Mouse (Mus musculus): ENCODE data around the gene Gm20388. TPM values are rescaled to one million over a fixed set of nuclear protein-coding genes. Genes with fewer than 3 reads are reported as not detected.

The Gm20388 gene
- polyA plus RNA-seq, 1 experiment from 2014 or later: 1.4 TPM

DNA sequence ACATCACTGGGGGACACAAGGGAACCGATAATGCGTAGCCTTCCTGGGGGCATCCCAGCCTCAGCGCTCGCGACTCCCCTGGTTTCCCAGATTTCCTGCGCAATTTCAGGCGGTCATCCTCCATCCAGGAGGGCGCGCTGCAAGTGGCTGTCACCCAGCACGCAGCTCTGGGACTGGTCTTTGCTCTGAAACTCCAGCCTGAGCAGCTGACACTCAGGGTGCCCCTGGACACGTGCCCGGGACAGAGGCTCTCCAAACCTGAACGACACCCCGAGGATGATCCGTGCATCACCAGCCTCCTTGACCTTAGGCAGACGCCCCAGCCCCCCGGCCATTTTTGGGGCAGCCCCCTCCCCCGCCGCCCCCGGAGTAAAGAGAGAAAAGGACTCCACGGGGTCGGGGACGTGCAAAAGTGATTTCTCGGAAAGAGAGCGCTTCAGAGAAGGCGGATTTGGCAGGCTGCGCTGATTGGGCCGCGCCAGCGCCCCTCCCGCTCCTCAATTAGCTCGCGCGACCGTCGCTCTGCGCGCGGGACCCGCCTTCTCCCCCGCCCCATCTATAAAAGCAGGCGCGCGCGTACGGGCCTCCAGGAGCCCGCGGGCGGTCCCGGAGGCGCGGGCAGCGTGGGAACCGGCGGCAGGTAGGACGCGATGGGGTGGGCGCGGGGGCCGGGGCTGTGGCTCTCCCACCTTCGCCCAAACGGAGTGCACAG is 825.3 kb downstream of the Gm20388 start, which contains the start of gene Irf8:
Gene Irf8, plus strand, starts transcription at position 589 of the 712 bp plus-strand sequence.
- Histone ChIP-seq H3K27ac (ENCODE audit: low read length) (no peak within 1 kb of the TSS), H3K4me3 (ENCODE audit: low read depth, low read length) (peak within 1 kb of the TSS; percentile 52), H3K36me3 (ENCODE audit: control insufficient read depth, insufficient read depth) (no peaks in the 10 kb centered on the region), H3K4me2 (ENCODE audit: low read depth, low read length) (peak within 1 kb of the TSS; percentile 67), H3K4me1 (ENCODE audit: control insufficient read depth, low read depth, low read length) (no peaks in the 10 kb centered on the region; the same call in 1 of the 2 replicates), H3K9ac (ENCODE audit: low read depth, low read length) (peak within 1 kb of the TSS; percentile 33), H3K27me3 (ENCODE audit: control insufficient read depth, insufficient read depth, low read depth, low read length) (peaks cover 25% of the 10 kb centered on the region), H3K9me3 (replicated peaks; ENCODE audit: control insufficient read depth, low read length) (no peaks in the 10 kb centered on the region)
- under 1% methylated on average over 61 of the region's 62 CpGs for WGBS (ENCODE audit: insufficient replicate concordance)
- peak; percentile 88 for ATAC-seq (ENCODE audit: low read depth)

- peak overlapping the region; percentile 52 for H3K4me3 ChIP-seq (ENCODE audit: low read depth, low read length)
- H3K9me3 ChIP-seq (replicated peaks; ENCODE audit: control insufficient read depth, low read length): no peaks in the 10 kb centered on the region
- peak overlapping the region; percentile 33 for H3K9ac ChIP-seq (ENCODE audit: low read depth, low read length)
- H3K4me1 ChIP-seq (ENCODE audit: control insufficient read depth, low read depth, low read length): no peaks in the 10 kb centered on the region; the same call in 1 of the 2 replicates
- no peak overlapping the region for H3K27ac ChIP-seq (ENCODE audit: low read length)
- H3K36me3 ChIP-seq (ENCODE audit: control insufficient read depth, insufficient read depth): no peaks in the 10 kb centered on the region
- WGBS (ENCODE audit: insufficient replicate concordance): 1% methylated on average over 11 of the region's 11 CpGs
- ATAC-seq (ENCODE audit: low read depth): peak; percentile 33; the same call in 1 of the 2 replicates
- peaks cover 25% of the 10 kb centered on the region for H3K27me3 ChIP-seq (ENCODE audit: control insufficient read depth, insufficient read depth, low read depth, low read length)
- peak overlapping the region; percentile 67 for H3K4me2 ChIP-seq (ENCODE audit: low read depth, low read length)
Observed at GRCm38 (mm10) chr8:120736486-120736885, 825.8 kb downstream of the Gm20388 start.

- Histone ChIP-seq H3K4me1 (ENCODE audit: control insufficient read depth, low read depth, low read length) (no peaks in the 10 kb centered on the region; the same call in 1 of the 2 replicates), H3K36me3 (ENCODE audit: control insufficient read depth, insufficient read depth) (no peaks in the 10 kb centered on the region), H3K4me3 (ENCODE audit: low read depth, low read length) (peak overlapping the region; percentile 52), H3K9ac (ENCODE audit: low read depth, low read length) (no peak overlapping the region), H3K27ac (ENCODE audit: low read length) (no peak overlapping the region), H3K9me3 (replicated peaks; ENCODE audit: control insufficient read depth, low read length) (no peaks in the 10 kb centered on the region), H3K4me2 (ENCODE audit: low read depth, low read length) (no peak overlapping the region; the same call in 1 of the 2 replicates), H3K27me3 (ENCODE audit: control insufficient read depth, insufficient read depth, low read depth, low read length) (peaks cover 25% of the 10 kb centered on the region)
- ATAC-seq (ENCODE audit: low read depth): no peak
- 46% methylated on average over 7 of the region's 7 CpGs for WGBS (ENCODE audit: insufficient replicate concordance)
Observed at GRCm38 (mm10) chr8:120737166-120737565, 826.5 kb downstream of the Gm20388 start.

DNA sequence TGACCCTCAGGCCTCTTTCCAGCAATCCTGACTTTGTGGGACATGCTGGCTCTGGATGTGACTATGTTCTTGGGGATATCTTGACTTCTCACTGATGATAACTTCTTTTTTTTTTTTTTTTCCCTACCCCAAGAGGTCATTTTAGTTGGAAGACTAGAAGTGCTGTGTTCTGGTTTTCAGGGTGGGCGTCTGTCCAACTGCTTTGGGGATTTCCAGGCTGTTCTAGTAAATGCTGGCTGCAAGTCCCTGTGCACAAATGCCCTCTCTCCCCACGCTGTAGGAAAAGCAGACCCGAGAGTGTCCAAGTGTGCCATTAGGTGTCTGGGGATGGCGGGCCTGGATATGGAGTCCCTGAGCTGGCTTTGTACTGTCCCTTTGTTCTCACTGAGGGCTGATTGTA is 828.1 kb downstream of the Gm20388 start:
- Histone ChIP-seq H3K36me3 (ENCODE audit: control insufficient read depth, insufficient read depth) (no peaks in the 10 kb centered on the region), H3K4me1 (ENCODE audit: control insufficient read depth, low read depth, low read length) (peaks cover 5% of the 10 kb centered on the region), H3K9ac (ENCODE audit: low read depth, low read length) (no peak overlapping the region), H3K4me2 (ENCODE audit: low read depth, low read length) (0 out of 2 replicates have a peak overlapping the region, but pooled peaks have one; percentile 24), H3K4me3 (ENCODE audit: low read depth, low read length) (peak overlapping the region; percentile 16; the same call in 1 of the 2 replicates), H3K9me3 (replicated peaks; ENCODE audit: control insufficient read depth, low read length) (no peaks in the 10 kb centered on the region), H3K27ac (ENCODE audit: low read length) (no peak overlapping the region), H3K27me3 (ENCODE audit: control insufficient read depth, insufficient read depth, low read depth, low read length) (peaks cover 25% of the 10 kb centered on the region)
- no peak for ATAC-seq (ENCODE audit: low read depth)
- WGBS (ENCODE audit: insufficient replicate concordance): 58% methylated on average over 4 of the region's 4 CpGs

- Histone ChIP-seq H3K4me3 (ENCODE audit: low read depth, low read length) (no peak overlapping the region), H3K4me1 (ENCODE audit: control insufficient read depth, low read depth, low read length) (peaks cover 12% of the 10 kb centered on the region), H3K36me3 (ENCODE audit: control insufficient read depth, insufficient read depth) (no peaks in the 10 kb centered on the region), H3K27ac (ENCODE audit: low read length) (no peak overlapping the region), H3K9me3 (replicated peaks; ENCODE audit: control insufficient read depth, low read length) (no peaks in the 10 kb centered on the region), H3K9ac (ENCODE audit: low read depth, low read length) (no peak overlapping the region), H3K4me2 (ENCODE audit: low read depth, low read length) (no peak overlapping the region), H3K27me3 (ENCODE audit: control insufficient read depth, insufficient read depth, low read depth, low read length) (peaks cover 25% of the 10 kb centered on the region)
- no peak for ATAC-seq (ENCODE audit: low read depth)
- WGBS (ENCODE audit: insufficient replicate concordance): 78% methylated on average over 15 of the region's 15 CpGs
Observed at GRCm38 (mm10) chr8:120739526-120739925, 828.9 kb downstream of the Gm20388 start.

- no peak overlapping the region for H3K27ac ChIP-seq (ENCODE audit: low read length)
- H3K4me1 ChIP-seq (ENCODE audit: control insufficient read depth, low read depth, low read length): peaks cover 12% of the 10 kb centered on the region
- no peak overlapping the region for H3K4me3 ChIP-seq (ENCODE audit: low read depth, low read length)
- no peak overlapping the region for H3K9ac ChIP-seq (ENCODE audit: low read depth, low read length)
- H3K36me3 ChIP-seq (ENCODE audit: control insufficient read depth, insufficient read depth): no peaks in the 10 kb centered on the region
- peaks cover 17% of the 10 kb centered on the region for H3K27me3 ChIP-seq (ENCODE audit: control insufficient read depth, insufficient read depth, low read depth, low read length)
- H3K9me3 ChIP-seq (replicated peaks; ENCODE audit: control insufficient read depth, low read length): no peaks in the 10 kb centered on the region
- 23% methylated on average over 2 of the region's 2 CpGs for WGBS (ENCODE audit: insufficient replicate concordance)
- ATAC-seq (ENCODE audit: low read depth): no peak
- no peak overlapping the region for H3K4me2 ChIP-seq (ENCODE audit: low read depth, low read length)
Observed at GRCm38 (mm10) chr8:120740579-120740978, 829.9 kb downstream of the Gm20388 start.

DNA sequence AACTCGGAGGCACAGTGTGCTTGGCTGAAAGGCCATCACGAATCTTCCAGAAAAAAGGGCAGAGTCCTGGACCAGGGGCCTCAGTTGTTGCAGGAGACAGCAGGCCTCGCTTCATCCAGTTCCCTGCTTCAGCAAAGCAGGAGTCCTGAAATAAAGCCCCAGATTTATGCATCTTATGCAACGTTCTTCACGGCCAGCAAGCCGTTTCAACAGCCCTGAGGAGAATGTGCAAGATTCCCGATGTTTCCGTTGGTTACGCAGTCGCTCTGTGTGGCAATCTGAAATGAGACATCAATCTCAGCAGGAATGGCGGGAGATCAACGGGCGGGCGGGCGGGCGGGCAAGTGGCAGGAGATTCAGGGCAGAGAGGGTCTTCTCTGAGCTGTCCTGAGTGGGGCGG is 830.4 kb downstream of the Gm20388 start:
- Histone ChIP-seq H3K9ac (ENCODE audit: low read depth, low read length) (no peak overlapping the region), H3K9me3 (replicated peaks; ENCODE audit: control insufficient read depth, low read length) (no peaks in the 10 kb centered on the region), H3K27ac (ENCODE audit: low read length) (no peak overlapping the region), H3K27me3 (ENCODE audit: control insufficient read depth, insufficient read depth, low read depth, low read length) (peaks cover 13% of the 10 kb centered on the region), H3K4me1 (ENCODE audit: control insufficient read depth, low read depth, low read length) (peaks cover 12% of the 10 kb centered on the region), H3K36me3 (ENCODE audit: control insufficient read depth, insufficient read depth) (no peaks in the 10 kb centered on the region), H3K4me3 (ENCODE audit: low read depth, low read length) (no peak overlapping the region), H3K4me2 (ENCODE audit: low read depth, low read length) (no peak overlapping the region)
- ATAC-seq (ENCODE audit: low read depth): no peak
- WGBS (ENCODE audit: insufficient replicate concordance): 68% methylated on average over 17 of the region's 17 CpGs

GRCm38 (mm10) chr8:120741815-120742530 is 831.3 kb downstream of the Gm20388 start:
- Histone ChIP-seq H3K4me2 (ENCODE audit: low read depth, low read length) (no peak overlapping the region), H3K9ac (ENCODE audit: low read depth, low read length) (no peak overlapping the region), H3K36me3 (ENCODE audit: control insufficient read depth, insufficient read depth) (no peaks in the 10 kb centered on the region), H3K27ac (ENCODE audit: low read length) (no peak overlapping the region), H3K4me1 (ENCODE audit: control insufficient read depth, low read depth, low read length) (peaks cover 12% of the 10 kb centered on the region), H3K9me3 (replicated peaks; ENCODE audit: control insufficient read depth, low read length) (no peaks in the 10 kb centered on the region), H3K27me3 (ENCODE audit: control insufficient read depth, insufficient read depth, low read depth, low read length) (peaks cover 4% of the 10 kb centered on the region; the same call in 1 of the 2 replicates), H3K4me3 (ENCODE audit: low read depth, low read length) (no peak overlapping the region)
- no peak for ATAC-seq (ENCODE audit: low read depth)
- WGBS (ENCODE audit: insufficient replicate concordance): 64% methylated on average over 15 of the region's 15 CpGs

All from liver, embryonic 16.5 days (tissue).